Mouse (Mus musculus) MEL (cell line): ENCODE measurements at regions not wholly inside any gene's neighbourhood (a gene's known extent, or its start where the extent isn't known, plus 50 kb on each side); places are given as distances from the start of the nearest gene placed in this dataset.

ENCODE experiments used
- CHD2 ChIP-seq: IDR thresholded peaks from 2 replicates; pipeline ENCODE4 v1.6.1; 2011; ENCODE audit warnings: low read length, improper control_type of control experiment
- CTCF ChIP-seq, 3 experiments: IDR thresholded peaks in 2 of 3; conservative IDR thresholded peaks in 1 of 3; 2 replicates each; pipeline ENCODE4 v1.5.1; 2011 to 2012; ENCODE audit warnings: low read length in 3 of 3, low read depth in 2 of 3, mild to moderate bottlenecking in 2 of 3, improper control_type of control experiment in 1 of 3, inconsistent platforms in 1 of 3, mixed read lengths in 1 of 3, moderate library complexity in 1 of 3; ENCODE audit not compliant: control insufficient read depth in 1 of 3, insufficient read depth in 1 of 3, poor library complexity in 1 of 3, severe bottlenecking in 1 of 3
- GATA1 ChIP-seq: IDR thresholded peaks from 2 replicates; pipeline ENCODE4 v1.6.1; 2011; ENCODE audit warnings: low read depth, low read length, improper control_type of control experiment
- MEF2A ChIP-seq: IDR thresholded peaks from 2 replicates; pipeline ENCODE4 v1.6.1; 2014; ENCODE audit warnings: low read depth, mild to moderate bottlenecking, inconsistent platforms, low read length, improper control_type of control experiment; ENCODE audit not compliant: poor library complexity, insufficient replicate concordance, severe bottlenecking; ENCODE audit errors: extremely low read depth
- POLR2AphosphoS2 ChIP-seq: IDR thresholded peaks from 2 replicates; pipeline ENCODE4 v1.6.1; 2011; ENCODE audit warnings: low read length, improper control_type of control experiment
- ZNF384 ChIP-seq: IDR thresholded peaks from 2 replicates; pipeline ENCODE4 v1.6.1; 2012; ENCODE audit warnings: low read depth, mild to moderate bottlenecking, inconsistent platforms, low read length, improper control_type of control experiment

DNA sequence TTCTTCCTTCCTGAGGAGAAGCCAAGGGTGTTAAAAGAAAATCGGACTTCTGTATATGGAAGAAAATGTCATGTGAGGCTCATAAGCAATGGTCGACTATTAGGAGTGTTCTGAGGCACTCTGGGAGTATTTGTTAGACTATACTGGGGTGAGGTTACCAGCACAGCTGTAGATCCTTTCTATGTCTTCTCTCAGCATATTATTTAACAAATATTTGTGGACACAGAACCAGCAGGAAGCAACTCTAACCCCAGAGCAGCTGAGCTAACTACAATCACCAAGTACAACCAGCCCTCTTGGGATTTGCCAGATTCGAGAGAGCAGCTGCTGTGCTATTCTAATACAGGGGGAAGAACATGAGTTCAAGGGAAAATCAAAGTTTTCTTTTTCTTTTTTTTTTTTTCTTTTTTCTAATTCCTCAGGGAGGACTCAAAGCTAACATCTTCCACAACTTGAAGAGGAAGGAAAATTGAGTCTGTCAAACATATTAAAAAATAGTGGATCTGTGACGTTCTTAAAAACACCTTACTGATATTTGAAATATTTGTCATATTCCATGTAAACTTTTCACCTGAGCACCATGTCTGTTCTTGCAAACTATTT lies 933.3 kb upstream of the Cited2 start:
- TF ChIP-seq CHD2 (no peak), MEF2A (no peak), ZNF384 (no peak), GATA1 (no peak), CTCF (IDR thresholded peaks at IDR 0.05 in 2 of 3, conservative IDR thresholded peaks at IDR 0.05 in 1 of 3; ENCODE audit: control insufficient read depth in 1 of 3, insufficient read depth in 1 of 3, low read depth in 2 of 3, low read length in 3 of 3, poor library complexity in 1 of 3, severe bottlenecking in 1 of 3) (no peak), POLR2AphosphoS2 (no peak)
